Mouse (Mus musculus) kidney, adult 2 months (tissue): ENCODE measurements around the gene Cnppd1. TPM values are rescaled to one million over a fixed set of nuclear protein-coding genes. Genes with fewer than 3 reads are reported as not detected.

Source experiments
- DNase-seq: peaks from one replicate; pipeline ENCODE4 v3.0.0; 2021
- H3K27ac ChIP-seq: fragments of 200-500 bp; 2 replicates; pipeline ENCODE4 v1.5.1; 2012; ENCODE audit warnings: low read depth, low read length, control low read depth, inconsistent platforms; ENCODE audit not compliant: insufficient read depth
- H3K27me3 ChIP-seq: fragments of 200-500 bp; replicated peaks from 2 replicates; pipeline ENCODE4 v1.6.1; 2012; ENCODE audit warnings: mild to moderate bottlenecking, moderate library complexity, low read length, inconsistent platforms; ENCODE audit not compliant: control insufficient read depth, insufficient read depth
- H3K36me3 ChIP-seq: fragments of 200-500 bp; 2 replicates; pipeline ENCODE4 v1.6.1; 2012; ENCODE audit warnings: mild to moderate bottlenecking, moderate library complexity, low read length, inconsistent platforms; ENCODE audit not compliant: control insufficient read depth, insufficient read depth
- H3K4me1 ChIP-seq: fragments of 200-500 bp; 2 replicates; pipeline ENCODE4 v1.6.1; 2011; ENCODE audit warnings: low read length; ENCODE audit not compliant: control insufficient read depth, insufficient read depth
- H3K4me3 ChIP-seq: fragments of 200-500 bp; 2 replicates; pipeline ENCODE4 v1.5.1; 2011; ENCODE audit warnings: mild to moderate bottlenecking, low read depth, low read length, control low read depth; ENCODE audit not compliant: insufficient read depth
- CTCF ChIP-seq: fragments of 200-500 bp; conservative IDR thresholded peaks from 2 replicates; pipeline ENCODE4 v1.5.1; 2011; ENCODE audit warnings: low read depth, mild to moderate bottlenecking, control low read depth, low read length, moderate library complexity, mixed read lengths; ENCODE audit not compliant: insufficient read depth, insufficient read length
- POLR2A ChIP-seq: fragments of 200-500 bp; IDR thresholded peaks from one replicate; pipeline ENCODE4 v1.6.1; 2011; ENCODE audit warnings: low read depth, low read length, control low read depth
- WGBS: fragments of 180-500 bp; shearing (Covaris S2); methylation state at CpG from one replicate; pipeline ENCODE4 v1.1.7; 2018; 5-methylcytosine and 5-hydroxymethylcytosine counted together
- polyA plus RNA-seq: library from polyadenylated mRNA; depleted of rRNA; stranded (reverse); fragments of >200 nt; gene quantifications from 2 replicates; pipeline ENCODE4 v1.2.3, GENCODE M21; 2012; rRNA removed

Gene Cnppd1
- 67.7 and 70.8 TPM in 2 replicates for polyA plus RNA-seq

DNA sequence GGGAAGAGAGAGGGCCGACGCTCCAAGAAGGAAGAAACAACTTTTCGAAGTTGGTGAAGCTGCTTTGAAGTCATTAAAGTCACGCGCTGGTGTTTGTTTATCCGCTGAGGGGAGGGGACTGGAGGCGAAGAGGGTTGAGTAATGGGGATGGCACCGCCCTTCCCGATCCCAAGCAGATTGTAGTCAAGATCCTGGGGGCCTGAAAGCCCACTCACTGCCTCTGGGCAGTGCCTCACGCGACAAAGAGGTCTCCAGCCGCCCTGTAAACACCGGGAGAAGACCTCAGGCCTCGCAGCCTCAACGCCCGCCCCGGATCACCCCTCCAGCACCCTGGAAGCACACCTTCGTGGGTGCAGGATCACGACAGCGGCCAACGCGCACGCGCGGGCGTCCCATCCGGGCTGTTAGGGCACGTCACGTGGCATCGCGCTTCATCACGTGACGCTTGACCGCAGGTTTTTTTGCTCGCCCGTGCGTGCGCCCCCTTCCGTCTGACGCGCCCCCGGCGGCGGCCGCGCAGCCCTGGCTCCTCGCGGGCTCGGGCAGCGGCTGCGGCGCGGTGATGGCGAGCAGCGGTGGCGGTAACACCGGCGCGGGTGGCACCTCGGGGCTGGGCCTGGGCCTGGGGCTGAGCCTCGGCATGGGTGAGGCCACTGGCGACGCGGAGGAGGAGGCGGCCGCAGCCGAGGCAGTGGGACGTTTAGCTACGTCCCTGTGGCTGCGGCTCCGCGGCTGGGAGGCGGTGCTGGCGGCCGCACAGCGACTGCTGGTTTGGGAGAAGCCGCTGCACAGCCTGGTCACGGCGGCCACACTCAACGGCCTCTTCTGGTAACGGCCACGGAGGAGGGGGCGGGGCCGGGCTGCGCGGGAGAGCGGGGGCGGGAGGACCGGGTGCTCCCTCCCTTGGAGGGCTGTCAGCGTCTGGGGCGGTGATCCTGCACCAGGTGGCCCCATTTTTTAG, at the start of gene Cnppd1, which contains the start of gene Retreg2:
TSS of gene Cnppd1 (minus strand) at position 411 of the 961 bp plus-strand sequence.
TSS of gene Retreg2 (plus strand) at position 478 of the 961 bp plus-strand sequence.
- TF ChIP-seq CTCF (peak; percentile 54), POLR2A (peak; percentile 93)
- Histone ChIP-seq H3K4me3 (peak within 1 kb of the TSS; percentile 89), H3K27me3 (no peaks in the 10 kb centered on the region), H3K27ac (peak within 1 kb of the TSS; percentile 100), H3K4me1 (peaks cover 5% of the 10 kb centered on the region; the same call in 1 of the 2 replicates), H3K36me3 (peaks cover 2% of the 10 kb centered on the region; the same call in 1 of the 2 replicates)
- peak; percentile 98 for DNase-seq
- under 1% methylated on average over 91 of the region's 91 CpGs for WGBS

DNA sequence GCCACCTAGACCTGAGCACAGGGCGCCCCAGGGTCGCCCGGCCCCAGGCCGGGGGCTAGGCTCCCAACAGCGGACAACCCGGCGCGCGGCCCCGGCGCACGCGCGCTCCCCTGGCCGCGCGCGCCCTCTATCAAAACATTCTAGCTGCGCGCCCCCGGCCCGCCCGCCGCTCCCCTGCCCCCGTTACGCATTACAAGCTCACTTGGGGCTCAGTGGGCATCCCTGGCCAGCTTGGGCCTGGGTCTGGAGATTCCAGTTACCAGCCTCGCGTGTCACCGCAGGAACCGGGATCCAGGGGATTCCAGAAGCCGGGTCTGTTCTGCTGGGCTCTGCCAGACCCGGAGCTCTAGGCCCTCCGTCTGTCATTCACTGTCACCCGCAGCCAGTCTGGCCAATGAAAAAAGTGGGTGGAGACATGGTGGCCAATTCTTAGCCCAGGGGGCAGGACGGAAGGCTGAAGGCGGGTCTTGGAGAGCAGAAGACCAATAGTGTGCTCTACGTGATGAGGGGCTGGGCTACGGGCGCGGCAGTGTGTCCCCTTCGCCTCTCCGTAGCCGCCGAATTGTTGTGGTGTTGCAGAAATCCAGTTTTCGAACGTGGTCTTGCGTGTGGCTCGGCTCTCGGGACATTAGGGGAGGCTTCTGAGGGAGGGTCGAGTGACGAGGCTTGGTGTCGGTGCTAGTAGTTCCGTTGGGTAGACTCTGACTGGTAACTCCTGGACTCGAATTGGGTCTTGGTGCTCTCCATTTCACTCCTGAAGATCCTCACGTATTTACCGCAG, 49.3 kb upstream of the Cnppd1 start, which contains the start of the genes Ankzf1 and Atg9a:
TSS of gene Ankzf1 (plus strand) at position 530 of the 781 bp plus-strand sequence.
TSS of gene Atg9a (minus strand) at position 575 of the 781 bp plus-strand sequence.
- no peaks in the 10 kb centered on the region; the same call in none of the 2 replicates for H3K36me3 ChIP-seq
- H3K4me1 ChIP-seq = peaks cover 10% of the 10 kb centered on the region; the same call in 1 of the 2 replicates
- peak; percentile 99 for DNase-seq
- TF ChIP-seq CTCF = no peak
- TF ChIP-seq POLR2A = peak; percentile 31
- no peaks in the 10 kb centered on the region for H3K27me3 ChIP-seq
- H3K4me3 ChIP-seq = peak within 1 kb of the TSS; percentile 88
- under 1% methylated on average over 55 of the region's 56 CpGs for WGBS
- H3K27ac ChIP-seq = peak within 1 kb of the TSS; percentile 94

DNA sequence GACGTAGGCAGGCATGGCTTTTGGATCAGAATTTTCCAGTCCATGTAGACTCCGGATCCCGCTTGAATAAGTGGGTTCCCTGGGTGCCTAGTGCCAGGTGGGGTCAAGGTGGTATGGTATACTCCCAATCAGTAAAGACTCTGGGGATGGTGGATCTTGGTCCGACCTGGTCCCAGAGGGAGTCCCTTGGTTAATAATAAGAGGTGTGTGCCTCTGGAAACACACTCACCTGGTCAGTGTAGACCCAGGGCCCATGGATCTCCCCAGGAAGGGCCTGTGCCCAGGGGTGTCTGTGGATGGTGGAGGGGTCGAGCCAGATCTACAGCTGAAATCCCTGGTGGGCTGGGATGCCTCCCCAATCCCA, 48.7 kb upstream of the Cnppd1 start:
- peak overlapping the region; percentile 17; the same call in 1 of the 2 replicates for H3K27ac ChIP-seq
- DNase-seq = no peak
- H3K36me3 ChIP-seq = no peaks in the 10 kb centered on the region; the same call in none of the 2 replicates
- H3K27me3 ChIP-seq = no peaks in the 10 kb centered on the region
- peak overlapping the region; percentile 88 for H3K4me3 ChIP-seq
- TF ChIP-seq POLR2A = no peak
- 40% methylated on average over 5 of the region's 5 CpGs for WGBS
- H3K4me1 ChIP-seq = peaks cover 10% of the 10 kb centered on the region; the same call in 1 of the 2 replicates

DNA sequence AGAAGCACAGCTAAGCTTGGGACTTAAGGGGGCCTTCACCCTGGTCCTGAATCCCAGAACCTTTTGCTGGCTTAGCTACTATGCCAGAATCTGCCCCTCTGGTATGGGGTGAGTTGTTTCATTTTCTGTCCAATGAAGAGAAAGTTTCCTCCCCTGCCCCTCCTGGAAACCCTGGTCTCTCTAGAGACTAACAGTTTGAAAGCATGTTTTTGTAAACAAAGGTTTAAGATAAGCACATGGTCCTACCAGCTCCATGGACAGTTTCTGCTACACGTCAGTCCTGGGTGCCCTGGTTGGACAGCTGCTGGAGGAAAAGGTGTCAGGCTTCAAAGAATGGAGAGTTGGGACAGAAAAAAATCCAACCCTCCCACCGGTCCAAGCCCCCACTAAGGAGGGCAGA, 48.1 kb upstream of the Cnppd1 start:
- no peaks in the 10 kb centered on the region; the same call in none of the 2 replicates for H3K36me3 ChIP-seq
- H3K27ac ChIP-seq = no peak overlapping the region
- H3K4me1 ChIP-seq = peaks cover 10% of the 10 kb centered on the region; the same call in 1 of the 2 replicates
- no peak overlapping the region for H3K4me3 ChIP-seq
- 43% methylated on average over 2 of the region's 2 CpGs for WGBS
- no peaks in the 10 kb centered on the region for H3K27me3 ChIP-seq
- no peak for DNase-seq
- TF ChIP-seq POLR2A (no peak), CTCF (no peak)

DNA sequence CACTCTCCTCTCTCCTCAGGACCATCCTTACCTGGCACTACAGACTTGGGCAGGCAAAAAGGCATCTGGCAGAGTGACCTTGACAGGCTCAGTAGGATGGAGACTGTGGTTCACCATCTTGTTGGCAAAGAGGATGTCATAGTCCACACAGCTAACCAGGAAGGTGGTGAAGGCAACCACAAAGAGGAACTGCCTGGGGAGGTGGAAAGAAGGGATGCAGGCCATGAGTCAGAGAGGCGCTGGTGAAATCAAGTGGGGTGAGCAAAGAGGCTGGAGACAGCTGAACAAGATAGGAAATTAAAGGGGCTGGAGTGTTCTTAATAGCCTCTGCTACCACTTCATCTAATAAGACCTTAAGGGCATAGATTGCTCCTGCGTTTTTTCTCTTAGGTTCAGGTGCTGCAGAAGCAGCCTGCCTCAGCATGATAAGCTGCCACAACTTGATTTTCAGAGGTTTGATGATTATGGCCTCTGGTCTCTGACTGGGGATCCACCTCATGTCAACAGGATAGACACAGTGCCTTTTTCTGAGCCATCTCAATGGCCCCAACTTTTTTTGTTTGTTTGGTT, 45.5 kb upstream of the Cnppd1 start:
- 79% methylated on average over 2 of the region's 2 CpGs for WGBS

DNA sequence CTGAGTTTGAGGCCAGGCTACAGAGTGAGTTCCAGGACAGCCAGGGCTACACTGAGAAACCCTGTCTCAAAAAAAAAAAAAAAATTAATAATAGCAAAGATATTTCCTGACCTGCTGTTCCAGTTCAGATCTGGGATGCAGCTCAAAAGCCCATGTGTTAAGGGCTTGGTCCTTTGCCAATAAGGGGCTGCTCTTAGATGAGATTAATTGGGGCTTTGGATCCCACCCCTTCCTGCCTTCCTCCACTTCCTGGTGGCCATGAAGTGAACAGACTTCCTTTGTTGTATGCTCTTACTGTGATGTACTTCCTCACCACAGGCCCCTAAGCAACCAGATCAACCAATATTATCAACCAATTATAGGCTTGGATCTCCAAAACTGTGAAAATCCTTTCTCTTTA, 44.6 kb upstream of the Cnppd1 start:
- H3K4me3 ChIP-seq = no peak overlapping the region
- H3K4me1 ChIP-seq = peaks cover 3% of the 10 kb centered on the region; the same call in 1 of the 2 replicates
- no peaks in the 10 kb centered on the region for H3K27me3 ChIP-seq
- TF ChIP-seq CTCF (no peak), POLR2A (no peak)
- peaks cover 3% of the 10 kb centered on the region for H3K36me3 ChIP-seq
- H3K27ac ChIP-seq = no peak overlapping the region
- peak; percentile 17 for DNase-seq

More for the DNA sequence above, 45.5 kb upstream of the Cnppd1 start:
- no peak overlapping the region for H3K27ac ChIP-seq
- no peaks in the 10 kb centered on the region; the same call in 1 of the 2 replicates for H3K36me3 ChIP-seq
- H3K4me1 ChIP-seq = peaks cover 3% of the 10 kb centered on the region; the same call in 1 of the 2 replicates
- no peaks in the 10 kb centered on the region for H3K27me3 ChIP-seq
- TF ChIP-seq POLR2A (no peak), CTCF (no peak)
- no peak overlapping the region for H3K4me3 ChIP-seq
- no peak for DNase-seq
